Mouse (Mus musculus) Muller cell, postnatal 12 days (primary cell): ENCODE measurements at regions not wholly inside any gene's neighbourhood (a gene's known extent, or its start where the extent isn't known, plus 50 kb on each side); places are given as distances from the start of the nearest gene placed in this dataset.

Experiments used
- DNase-seq: peaks from one replicate; pipeline ENCODE4 v3.0.0-alpha.2; 2015; ENCODE audit errors: inconsistent ontology term

GRCm38 (mm10) chr3:157710790-157711381 lies 144.2 kb downstream of the Ptger3 start:
- no peak for DNase-seq

DNA sequence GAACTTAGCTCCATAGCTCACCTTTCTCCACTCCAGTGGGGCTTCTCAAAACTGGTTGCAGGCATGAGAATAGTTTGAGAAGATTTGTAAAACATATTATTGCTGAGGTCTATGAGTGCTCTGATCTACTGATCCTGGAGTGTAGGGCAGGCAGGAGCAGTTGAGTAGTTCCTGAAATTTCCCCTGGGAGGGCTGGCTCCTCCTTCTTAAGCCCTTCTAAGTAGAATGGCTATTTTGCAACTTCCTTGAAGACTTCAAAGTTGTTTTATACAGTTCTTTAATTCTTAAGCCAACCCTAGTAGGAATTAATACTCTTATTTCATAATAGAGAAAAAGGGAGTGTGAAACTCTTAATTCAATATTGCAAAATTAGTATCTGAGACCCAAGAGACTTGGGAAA lies 133.3 kb downstream of the Ptger3 start:
- no peak for DNase-seq

- no peak for DNase-seq
Measured at GRCm38 (mm10) chr3:157698529-157698928, 131.8 kb downstream of the Ptger3 start.

- DNase-seq: no peak
Measured at GRCm38 (mm10) chr3:157695128-157696075, 128.7 kb downstream of the Ptger3 start.
